Mouse (Mus musculus): Measurements from ENCODE around the gene Gm45062.

The Gm45062 gene

GRCm38 (mm10) chr6:8367675-8368074 lies 108.4 kb downstream of the Gm45062 start:
- no peak for DNase-seq (ENCODE audit: low spot score in 2 of 2)

- DNase-seq (ENCODE audit: low spot score in 2 of 2) = no peak
These were observed 109.1 kb downstream of the Gm45062 start for GRCm38 (mm10) chr6:8368198-8368864.

GRCm38 (mm10) chr6:8370624-8371023 lies 111.4 kb downstream of the Gm45062 start:
- DNase-seq (ENCODE audit: low spot score in 2 of 2) = no peak

GRCm38 (mm10) chr6:8373051-8373450 lies 113.8 kb downstream of the Gm45062 start:
- no peak for DNase-seq (ENCODE audit: low spot score in 2 of 2)

GRCm38 (mm10) chr6:8373851-8374250 lies 114.6 kb downstream of the Gm45062 start:
- DNase-seq (ENCODE audit: low spot score in 2 of 2) = no peak

DNA sequence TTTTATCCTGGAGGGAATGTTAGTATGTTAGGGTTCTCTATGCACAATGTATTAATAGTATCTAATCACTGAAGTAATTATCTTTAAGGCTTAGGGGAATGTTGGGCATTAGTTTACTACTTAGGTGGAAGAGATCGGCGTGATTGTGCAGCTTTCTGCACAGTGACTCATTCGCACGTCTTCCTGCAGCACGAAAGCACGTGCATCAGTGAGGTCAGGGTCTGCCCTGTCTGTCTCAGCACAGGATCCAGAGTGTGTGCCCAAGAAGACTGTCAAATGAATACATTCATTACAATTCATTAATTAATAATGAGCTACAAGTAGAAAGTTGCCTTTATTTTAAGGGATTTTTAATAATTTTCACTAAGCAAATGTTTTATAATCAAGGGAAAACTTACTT lies 115.0 kb downstream of the Gm45062 start:
- DNase-seq (ENCODE audit: low spot score in 2 of 2) = no peak

- no peak for DNase-seq (ENCODE audit: low spot score in 2 of 2)
These were observed 115.5 kb downstream of the Gm45062 start for GRCm38 (mm10) chr6:8374712-8375111.

- no peak for DNase-seq (ENCODE audit: low spot score in 2 of 2)
These were observed 117.1 kb downstream of the Gm45062 start for GRCm38 (mm10) chr6:8376351-8376750.

- no peak for DNase-seq (ENCODE audit: low spot score in 2 of 2)
These were observed 118.4 kb downstream of the Gm45062 start for GRCm38 (mm10) chr6:8377667-8378066.

GRCm38 (mm10) chr6:8389307-8389706 lies 130.1 kb downstream of the Gm45062 start:
- no peak for DNase-seq (ENCODE audit: low spot score in 2 of 2)

GRCm38 (mm10) chr6:8390296-8390695 lies 131.0 kb downstream of the Gm45062 start:
- DNase-seq (ENCODE audit: low spot score in 2 of 2) = no peak

- DNase-seq (ENCODE audit: low spot score in 2 of 2) = no peak
These were observed 131.7 kb downstream of the Gm45062 start for GRCm38 (mm10) chr6:8390935-8391334.

GRCm38 (mm10) chr6:8393029-8393428 lies 133.8 kb downstream of the Gm45062 start:
- no peak for DNase-seq (ENCODE audit: low spot score in 2 of 2)

DNA sequence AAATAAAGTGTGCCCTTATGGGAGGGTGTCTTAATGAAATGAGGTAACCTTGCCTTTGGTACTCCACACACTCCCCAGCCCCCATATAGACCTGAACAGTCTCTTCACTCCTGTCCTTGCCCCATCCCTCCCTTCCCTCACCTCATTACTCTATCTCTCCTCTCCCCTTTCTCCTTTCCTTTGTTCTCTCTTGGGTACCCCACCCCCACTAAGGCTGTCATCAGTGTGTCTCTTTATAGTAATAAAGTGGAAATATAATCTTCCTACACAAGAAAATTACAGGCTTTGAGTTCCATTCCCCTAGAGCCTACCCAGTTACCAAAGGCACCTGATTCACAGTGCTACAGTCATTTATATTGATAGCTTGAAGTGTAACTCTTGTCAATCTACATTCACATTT lies 134.8 kb downstream of the Gm45062 start:
- no peak for DNase-seq (ENCODE audit: low spot score in 2 of 2)

DNA sequence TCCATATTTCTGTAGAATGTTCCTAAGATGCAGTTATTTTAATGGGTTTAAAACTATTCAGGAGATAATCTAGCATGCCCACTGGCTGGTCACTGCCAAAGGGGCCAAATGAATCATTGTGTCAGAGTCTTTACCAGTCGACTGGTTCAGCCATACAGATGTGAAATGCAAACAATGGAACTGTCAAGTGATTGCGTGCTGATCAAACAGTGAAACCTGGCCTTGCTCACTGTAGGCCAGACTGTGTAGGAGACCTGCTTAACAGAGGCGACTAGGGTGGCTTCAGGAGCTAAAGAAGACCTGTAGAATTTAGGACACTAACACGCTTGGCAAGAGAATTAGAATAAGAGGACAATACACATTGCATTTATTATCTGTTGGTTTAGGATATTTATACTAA lies 135.8 kb downstream of the Gm45062 start:
- DNase-seq (ENCODE audit: low spot score in 2 of 2) = no peak

- no peak for DNase-seq (ENCODE audit: low spot score in 2 of 2)
These were observed 138.0 kb downstream of the Gm45062 start for GRCm38 (mm10) chr6:8397252-8397651.

DNA sequence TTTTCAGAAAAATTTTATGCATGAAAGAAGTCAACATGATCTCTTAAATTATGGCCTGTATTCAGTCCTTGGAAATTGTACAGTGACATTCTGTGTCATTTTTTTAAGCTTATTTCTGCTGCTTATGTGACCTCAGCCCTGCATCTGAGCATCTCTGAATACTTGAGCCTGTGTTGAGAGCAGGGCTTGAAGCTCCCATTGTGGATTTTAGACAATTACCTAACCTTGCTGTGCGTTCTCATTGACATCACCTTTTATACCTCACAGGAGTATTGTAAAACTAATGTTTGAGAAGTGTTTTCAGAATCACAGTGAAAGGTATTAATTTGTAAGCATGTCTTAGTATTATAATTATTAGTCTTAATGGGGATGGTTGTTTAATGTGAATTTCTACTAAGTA lies 140.5 kb downstream of the Gm45062 start:
- DNase-seq (ENCODE audit: low spot score in 2 of 2) = no peak

GRCm38 (mm10) chr6:8403127-8403526 lies 143.9 kb downstream of the Gm45062 start:
- DNase-seq (ENCODE audit: low spot score in 2 of 2) = no peak

GRCm38 (mm10) chr6:8405844-8406243 lies 146.6 kb downstream of the Gm45062 start:
- no peak for DNase-seq (ENCODE audit: low spot score in 2 of 2)

GRCm38 (mm10) chr6:8408332-8408731 lies 149.1 kb downstream of the Gm45062 start:
- no peak for DNase-seq (ENCODE audit: low spot score in 2 of 2)

DNA sequence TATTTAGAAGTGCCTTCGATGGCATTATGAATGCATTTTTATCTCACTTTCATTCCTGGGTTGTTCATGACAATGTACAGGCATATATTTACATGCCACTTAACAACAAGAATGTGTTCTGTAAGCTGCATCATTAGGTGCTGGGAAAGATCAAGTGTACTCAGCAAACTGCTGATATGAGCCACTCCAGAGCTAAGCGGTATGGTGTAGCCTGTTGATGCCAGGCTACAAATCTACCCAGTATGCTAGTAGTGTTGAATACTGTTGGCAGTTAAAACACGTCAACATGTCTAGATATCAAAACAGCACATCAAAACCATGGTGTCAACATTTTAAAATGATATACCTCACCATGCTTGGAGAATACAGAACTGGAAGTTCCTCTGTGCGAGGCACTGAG lies 150.6 kb downstream of the Gm45062 start:
- no peak for DNase-seq (ENCODE audit: low spot score in 2 of 2)

GRCm38 (mm10) chr6:8412845-8413598 lies 153.8 kb downstream of the Gm45062 start:
- DNase-seq (ENCODE audit: low spot score in 2 of 2) = no peak

DNA sequence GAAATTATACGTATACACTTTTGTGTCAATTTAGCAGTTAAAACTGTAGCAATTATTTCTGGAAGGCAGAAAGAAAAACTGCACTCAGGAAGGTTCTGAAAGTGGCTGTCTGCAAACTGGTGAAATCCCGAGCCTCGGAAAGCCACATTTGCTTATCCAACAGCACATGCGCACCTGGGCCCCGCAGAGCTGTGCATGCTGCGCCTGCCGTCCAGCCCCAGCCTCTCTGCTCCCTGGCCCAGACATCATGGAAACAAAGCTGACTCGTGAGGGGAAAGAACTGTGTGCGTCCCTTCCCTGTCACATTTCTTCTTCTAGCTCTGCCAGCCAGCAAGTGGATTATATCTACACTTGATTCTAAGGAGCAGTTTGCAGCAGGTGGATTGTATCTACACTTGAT lies 154.8 kb downstream of the Gm45062 start:
- no peak for DNase-seq (ENCODE audit: low spot score in 2 of 2)
